Mouse (Mus musculus): ENCODE results near the gene Tmem30b. TPM values are rescaled to one million over a fixed set of nuclear protein-coding genes. Genes with fewer than 3 reads are reported as not detected.

The Tmem30b gene
- total and polyA plus RNA-seq, 2 experiments from 2014 or later: 0.14 to 0.31 TPM

DNA sequence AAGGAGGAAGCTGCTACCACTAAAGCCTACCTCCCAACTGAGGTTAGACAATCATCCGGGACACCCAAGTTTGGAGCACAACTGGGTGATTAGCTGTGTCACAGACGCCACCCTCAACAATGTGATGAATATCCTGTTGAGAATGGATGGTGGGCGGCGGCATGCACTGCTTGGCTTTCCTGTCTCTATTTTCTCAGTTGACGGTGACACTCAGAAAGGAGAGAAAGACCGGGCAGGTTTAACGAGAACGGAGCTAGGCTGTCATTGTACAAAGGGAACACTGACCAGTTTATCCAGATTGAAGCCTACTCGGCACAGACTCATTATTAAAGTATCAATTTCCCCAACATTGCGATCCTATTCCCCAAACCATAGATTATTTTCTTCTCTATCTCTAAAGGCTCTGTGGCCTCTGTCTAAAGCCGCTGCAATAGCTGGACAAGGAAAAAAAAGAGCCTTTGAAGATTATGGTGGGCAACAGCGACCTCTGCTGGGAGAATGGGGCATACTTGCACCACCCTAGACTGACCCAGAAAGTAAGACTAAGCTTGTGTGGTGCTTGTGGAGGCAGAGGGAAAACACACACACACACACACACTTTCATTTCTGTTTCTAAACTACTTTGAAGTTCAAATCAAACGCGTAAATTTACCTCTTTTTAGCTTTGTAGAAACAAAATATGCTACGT is 29.0 kb downstream of the Tmem30b start:
- peak; percentile 84 for TF ChIP-seq CTCF (IDR thresholded peaks at IDR 0.05; ENCODE audit: low read depth)
- TF ChIP-seq EP300 (IDR thresholded peaks at IDR 0.05; ENCODE audit: low read depth): no peak
- H3K9ac ChIP-seq (replicated peaks; ENCODE audit: low read depth, low read length): no peak overlapping the region
- H3K27me3 ChIP-seq (ENCODE audit: control insufficient read depth, insufficient read depth, low read length): no peaks in the 10 kb centered on the region
- peak overlapping the region; percentile 50 for H3K4me2 ChIP-seq (ENCODE audit: low read depth, low read length)
- no peak overlapping the region for H3K4me3 ChIP-seq (ENCODE audit: low read depth, low read length)
- no peak overlapping the region for H3K27ac ChIP-seq (ENCODE audit: low read depth)
- H3K9me3 ChIP-seq (replicated peaks; ENCODE audit: control insufficient read depth, low read length): no peaks in the 10 kb centered on the region
- WGBS: 33% methylated on average over 15 of the region's 15 CpGs
- H3K36me3 ChIP-seq (replicated peaks; ENCODE audit: control insufficient read depth, insufficient read depth, low read length): no peaks in the 10 kb centered on the region
- no peaks in the 10 kb centered on the region for H3K4me1 ChIP-seq (ENCODE audit: control insufficient read depth, insufficient read depth)
- DNase-seq (ENCODE audit: low spot score): peak; percentile 86
- ATAC-seq (ENCODE audit: insufficient read depth, low read depth): peak; percentile 90

DNA sequence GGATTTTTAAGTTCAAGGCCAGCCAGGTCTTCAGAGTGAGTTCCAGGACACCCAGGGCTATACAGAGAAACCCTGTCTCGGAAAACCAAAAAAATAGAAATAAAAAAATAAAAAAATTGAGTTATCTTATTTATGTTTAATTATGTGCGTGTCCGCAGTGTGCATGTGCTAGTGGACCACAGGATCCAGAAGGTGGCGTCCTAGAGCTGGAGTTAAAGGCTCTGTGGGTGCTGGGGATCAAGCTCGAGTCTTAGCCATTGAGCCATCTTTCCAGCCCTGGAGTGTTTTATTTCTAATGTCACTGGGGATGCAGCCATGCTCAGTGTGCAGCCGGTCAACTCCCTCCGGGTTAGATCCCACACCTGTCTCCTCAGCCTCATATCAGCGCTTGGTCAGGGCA is 29.7 kb downstream of the Tmem30b start:
- DNase-seq (ENCODE audit: low spot score): no peak
- no peak for ATAC-seq (ENCODE audit: insufficient read depth, low read depth)
- Histone ChIP-seq H3K36me3 (replicated peaks; ENCODE audit: control insufficient read depth, insufficient read depth, low read length) (no peaks in the 10 kb centered on the region), H3K4me3 (ENCODE audit: low read depth, low read length) (no peak overlapping the region), H3K9me3 (replicated peaks; ENCODE audit: control insufficient read depth, low read length) (no peaks in the 10 kb centered on the region), H3K9ac (replicated peaks; ENCODE audit: low read depth, low read length) (no peak overlapping the region), H3K27me3 (ENCODE audit: control insufficient read depth, insufficient read depth, low read length) (no peaks in the 10 kb centered on the region), H3K4me1 (ENCODE audit: control insufficient read depth, insufficient read depth) (no peaks in the 10 kb centered on the region), H3K27ac (ENCODE audit: low read depth) (no peak overlapping the region), H3K4me2 (ENCODE audit: low read depth, low read length) (no peak overlapping the region)
- no peak for TF ChIP-seq EP300 (IDR thresholded peaks at IDR 0.05; ENCODE audit: low read depth)
- no peak for TF ChIP-seq CTCF (IDR thresholded peaks at IDR 0.05; ENCODE audit: low read depth)
- 92% methylated on average over 8 of the region's 8 CpGs for WGBS

DNA sequence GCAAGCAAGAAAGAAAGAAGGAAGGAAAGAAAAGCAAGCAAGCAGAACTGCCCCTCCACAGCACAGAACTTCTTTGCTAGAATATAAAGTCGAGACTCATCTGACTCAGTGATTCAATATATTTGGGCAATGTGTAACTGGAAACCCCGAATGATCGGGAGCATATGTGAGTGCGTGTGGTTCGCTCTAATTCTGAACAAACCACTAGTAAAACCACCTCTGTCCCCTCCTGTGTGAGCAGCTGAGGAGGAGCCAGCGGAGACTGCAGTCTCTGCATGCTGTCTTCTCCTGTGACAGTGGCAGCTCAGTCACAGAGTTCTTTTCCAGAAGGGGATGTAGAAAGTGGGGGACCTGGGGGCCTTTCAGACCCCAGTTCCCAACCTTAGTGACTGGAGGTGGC is 31.5 kb downstream of the Tmem30b start:
- H3K4me3 ChIP-seq (ENCODE audit: low read depth, low read length): no peak overlapping the region
- H3K27me3 ChIP-seq (ENCODE audit: control insufficient read depth, insufficient read depth, low read length): no peaks in the 10 kb centered on the region
- DNase-seq (ENCODE audit: low spot score) (no peak), ATAC-seq (ENCODE audit: insufficient read depth, low read depth) (no peak)
- H3K36me3 ChIP-seq (replicated peaks; ENCODE audit: control insufficient read depth, insufficient read depth, low read length): no peaks in the 10 kb centered on the region
- H3K4me2 ChIP-seq (ENCODE audit: low read depth, low read length): no peak overlapping the region
- 77% methylated on average over 6 of the region's 6 CpGs for WGBS
- H3K4me1 ChIP-seq (ENCODE audit: control insufficient read depth, insufficient read depth): no peaks in the 10 kb centered on the region
- TF ChIP-seq CTCF (IDR thresholded peaks at IDR 0.05; ENCODE audit: low read depth) (no peak), EP300 (IDR thresholded peaks at IDR 0.05; ENCODE audit: low read depth) (no peak)
- H3K27ac ChIP-seq (ENCODE audit: low read depth): no peak overlapping the region
- no peaks in the 10 kb centered on the region for H3K9me3 ChIP-seq (replicated peaks; ENCODE audit: control insufficient read depth, low read length)
- no peak overlapping the region for H3K9ac ChIP-seq (replicated peaks; ENCODE audit: low read depth, low read length)

DNA sequence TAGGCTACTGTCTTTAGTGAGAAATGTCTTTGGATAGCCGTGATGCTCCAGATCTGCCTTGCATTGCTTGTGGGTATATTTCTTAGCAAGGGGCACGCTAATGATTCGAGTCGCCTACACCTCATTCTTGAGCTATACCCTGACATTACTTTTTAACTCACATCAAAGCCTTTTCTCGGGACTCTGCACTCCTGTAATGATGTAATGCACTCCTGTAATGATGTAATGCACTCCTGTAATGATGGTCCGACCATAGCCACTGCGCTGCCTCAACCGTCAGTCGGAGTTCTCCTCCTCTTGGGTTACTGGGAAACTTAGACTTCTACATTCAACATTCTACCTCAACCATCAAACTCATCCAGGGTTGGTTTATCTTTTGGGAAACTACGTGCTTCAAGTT is 32.2 kb downstream of the Tmem30b start:
- Histone ChIP-seq H3K27ac (ENCODE audit: low read depth) (no peak overlapping the region), H3K9ac (replicated peaks; ENCODE audit: low read depth, low read length) (no peak overlapping the region), H3K27me3 (ENCODE audit: control insufficient read depth, insufficient read depth, low read length) (no peaks in the 10 kb centered on the region), H3K4me3 (ENCODE audit: low read depth, low read length) (no peak overlapping the region), H3K4me2 (ENCODE audit: low read depth, low read length) (no peak overlapping the region), H3K36me3 (replicated peaks; ENCODE audit: control insufficient read depth, insufficient read depth, low read length) (no peaks in the 10 kb centered on the region), H3K4me1 (ENCODE audit: control insufficient read depth, insufficient read depth) (no peaks in the 10 kb centered on the region), H3K9me3 (replicated peaks; ENCODE audit: control insufficient read depth, low read length) (no peaks in the 10 kb centered on the region)
- TF ChIP-seq CTCF (IDR thresholded peaks at IDR 0.05; ENCODE audit: low read depth) (no peak), EP300 (IDR thresholded peaks at IDR 0.05; ENCODE audit: low read depth) (no peak)
- 86% methylated on average over 10 of the region's 10 CpGs for WGBS
- DNase-seq (ENCODE audit: low spot score) (no peak), ATAC-seq (ENCODE audit: insufficient read depth, low read depth) (no peak)

DNA sequence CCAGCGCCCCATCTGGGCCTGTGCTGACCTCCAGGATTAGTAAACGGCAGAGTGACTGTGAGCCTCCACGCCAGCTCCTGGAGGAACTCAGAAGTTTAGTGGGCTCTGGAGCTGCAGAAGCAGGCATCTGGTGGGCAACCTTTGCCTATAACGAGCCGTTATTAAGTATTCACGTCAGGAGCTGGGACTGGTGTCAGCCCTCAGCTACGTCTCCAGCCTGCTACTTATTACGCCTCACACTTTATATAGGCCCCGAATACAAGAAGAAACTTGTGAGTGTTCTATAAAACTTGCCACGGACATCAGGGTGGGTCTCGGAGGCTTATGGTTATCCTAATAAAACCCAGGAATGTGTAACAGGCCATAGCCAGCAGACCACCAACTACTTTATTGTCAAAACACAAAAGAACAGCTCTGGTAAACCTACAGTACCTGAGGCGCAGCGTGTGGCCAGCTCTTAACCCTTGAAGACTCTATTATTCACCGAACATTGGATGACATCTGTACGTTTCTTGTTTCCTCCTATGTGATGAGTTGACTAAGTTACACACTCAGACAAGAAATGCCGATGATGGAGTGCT is 34.6 kb downstream of the Tmem30b start:
- Histone ChIP-seq H3K4me2 (ENCODE audit: low read depth, low read length) (no peak overlapping the region), H3K9ac (replicated peaks; ENCODE audit: low read depth, low read length) (no peak overlapping the region), H3K27me3 (ENCODE audit: control insufficient read depth, insufficient read depth, low read length) (no peaks in the 10 kb centered on the region), H3K4me3 (ENCODE audit: low read depth, low read length) (no peak overlapping the region), H3K9me3 (replicated peaks; ENCODE audit: control insufficient read depth, low read length) (no peaks in the 10 kb centered on the region), H3K4me1 (ENCODE audit: control insufficient read depth, insufficient read depth) (no peaks in the 10 kb centered on the region), H3K36me3 (replicated peaks; ENCODE audit: control insufficient read depth, insufficient read depth, low read length) (no peaks in the 10 kb centered on the region), H3K27ac (ENCODE audit: low read depth) (no peak overlapping the region)
- ATAC-seq (ENCODE audit: insufficient read depth, low read depth) (no peak), DNase-seq (ENCODE audit: low spot score) (no peak)
- 85% methylated on average over 16 of the region's 16 CpGs for WGBS
- TF ChIP-seq CTCF (IDR thresholded peaks at IDR 0.05; ENCODE audit: low read depth) (no peak), EP300 (IDR thresholded peaks at IDR 0.05; ENCODE audit: low read depth) (no peak)

DNA sequence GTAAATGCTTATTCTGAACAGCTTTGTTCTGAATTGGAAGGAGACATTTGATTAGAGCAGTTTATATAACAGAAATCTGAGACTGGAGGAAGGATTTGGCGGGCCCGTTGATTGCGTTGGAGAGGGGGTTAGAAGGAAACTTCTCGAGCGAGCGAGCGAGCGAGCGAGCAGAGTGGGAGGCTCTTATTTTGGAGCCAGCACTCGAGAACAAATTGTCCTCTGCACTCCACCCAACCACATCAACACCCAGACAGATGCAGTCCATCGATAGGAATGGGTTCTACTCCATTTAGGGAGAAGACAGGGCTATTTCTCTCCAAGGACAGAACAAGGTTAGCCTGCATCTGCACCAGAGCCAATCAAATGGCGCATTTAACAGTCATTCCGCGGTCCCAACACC is 39.1 kb downstream of the Tmem30b start:
- WGBS: 72% methylated on average over 14 of the region's 14 CpGs
- Histone ChIP-seq H3K36me3 (replicated peaks; ENCODE audit: control insufficient read depth, insufficient read depth, low read length) (no peaks in the 10 kb centered on the region), H3K4me3 (ENCODE audit: low read depth, low read length) (no peak overlapping the region), H3K9ac (replicated peaks; ENCODE audit: low read depth, low read length) (no peak overlapping the region), H3K4me2 (ENCODE audit: low read depth, low read length) (no peak overlapping the region), H3K4me1 (ENCODE audit: control insufficient read depth, insufficient read depth) (no peaks in the 10 kb centered on the region), H3K9me3 (replicated peaks; ENCODE audit: control insufficient read depth, low read length) (no peaks in the 10 kb centered on the region), H3K27me3 (ENCODE audit: control insufficient read depth, insufficient read depth, low read length) (no peaks in the 10 kb centered on the region), H3K27ac (ENCODE audit: low read depth) (no peak overlapping the region)
- DNase-seq (ENCODE audit: low spot score) (no peak), ATAC-seq (ENCODE audit: insufficient read depth, low read depth) (no peak)
- TF ChIP-seq EP300 (IDR thresholded peaks at IDR 0.05; ENCODE audit: low read depth) (no peak), CTCF (IDR thresholded peaks at IDR 0.05; ENCODE audit: low read depth) (no peak)

Measured in heart, postnatal 0 days (tissue).